Mouse (Mus musculus) kidney, postnatal 0 days (tissue): ENCODE data around the gene Plek2. TPM values are rescaled to one million over a fixed set of nuclear protein-coding genes. Genes with fewer than 3 reads are reported as not detected.

Experiments used
- ATAC-seq: fragments of 200-750 bp; cut with Nextera tagmentation; replicated peaks from 2 replicates; pipeline ENCODE4 v1.8.0; 2017; ENCODE audit warnings: low read depth, moderate number of reproducible peaks, moderate TSS enrichment, moderate library complexity; ENCODE audit not compliant: low FRiP score
- DNase-seq: peaks from one replicate; pipeline ENCODE4 v3.0.0-alpha.2; 2016; ENCODE audit warnings: low spot score
- H3K27ac ChIP-seq: fragments of 300-500 bp; sonication (generic); 2 replicates; pipeline ENCODE4 v1.5.1; 2014; ENCODE audit warnings: mild to moderate bottlenecking
- H3K27me3 ChIP-seq: fragments of 300-500 bp; sonication (generic); 2 replicates; pipeline ENCODE4 v1.6.1; 2014; ENCODE audit warnings: low read length, mixed read lengths; ENCODE audit not compliant: insufficient read depth
- H3K36me3 ChIP-seq: fragments of 300-500 bp; sonication (generic); 2 replicates; pipeline ENCODE4 v1.6.1; 2014; ENCODE audit warnings: low read length, mixed read lengths; ENCODE audit not compliant: insufficient read depth
- H3K4me1 ChIP-seq: fragments of 300-500 bp; sonication (generic); replicated peaks from 2 replicates; pipeline ENCODE4 v1.6.1; 2014; ENCODE audit warnings: antibody characterized with exemption, low read length, mixed read lengths; ENCODE audit not compliant: insufficient read depth
- H3K4me2 ChIP-seq: fragments of 300-500 bp; sonication (generic); 2 replicates; pipeline ENCODE4 v1.6.1; 2014; ENCODE audit warnings: mild to moderate bottlenecking, low read length, moderate library complexity, mixed read lengths
- H3K4me3 ChIP-seq: fragments of 300-500 bp; sonication (generic); replicated peaks from 2 replicates; pipeline ENCODE4 v1.5.1; 2014; ENCODE audit warnings: low read depth, low read length
- H3K9ac ChIP-seq: fragments of 300-500 bp; sonication (generic); 2 replicates; pipeline ENCODE4 v1.6.1; 2014; ENCODE audit warnings: low read depth, low read length
- H3K9me3 ChIP-seq: fragments of 300-500 bp; sonication (generic); replicated peaks from 2 replicates; pipeline ENCODE4 v1.6.1; 2016; ENCODE audit warnings: low read length, inconsistent platforms, mixed read lengths
- CTCF ChIP-seq: IDR thresholded peaks from 2 replicates; pipeline ENCODE4 v1.5.1; 2016; ENCODE audit warnings: antibody characterized with exemption, low read depth, mild to moderate bottlenecking, moderate library complexity
- WGBS: fragments of 180-500 bp; shearing (Covaris S2); extraction: QIAGEN DNeasy Blood & Tissue Kit; methylation state at CpG from one replicate; pipeline ENCODE4 v1.1.7; 2014; 5-methylcytosine and 5-hydroxymethylcytosine counted together
- polyA plus RNA-seq: library from polyadenylated mRNA; unstranded; fragments of >200 nt; fragmentation: Nextera tagmentation; extraction: Ambion mirVana; gene quantifications from 2 replicates; pipeline ENCODE4 v1.2.1, GENCODE M21; 2015

Plek2 gene
- polyA plus RNA-seq, 1 experiment from 2014 or later: 5.3 TPM

- H3K9ac ChIP-seq: no peak overlapping the region
- no peaks in the 10 kb centered on the region for H3K9me3 ChIP-seq
- no peak for DNase-seq
- H3K36me3 ChIP-seq: no peaks in the 10 kb centered on the region
- no peak overlapping the region for H3K27ac ChIP-seq
- no peak overlapping the region for H3K4me2 ChIP-seq
- H3K27me3 ChIP-seq: peaks cover 10% of the 10 kb centered on the region
- no peak for ATAC-seq
- H3K4me1 ChIP-seq: peaks cover 10% of the 10 kb centered on the region
- no peak for TF ChIP-seq CTCF
- no peak overlapping the region for H3K4me3 ChIP-seq
- WGBS: 90% methylated on average over 4 of the region's 4 CpGs
Observed at GRCm38 (mm10) chr12:78914458-78914857, 7.7 kb upstream of the Plek2 start.

GRCm38 (mm10) chr12:78911707-78912417 is 5.1 kb upstream of the Plek2 start:
- Histone ChIP-seq H3K9ac (peak overlapping the region; percentile 40; the same call in 1 of the 2 replicates), H3K27me3 (peaks cover 10% of the 10 kb centered on the region), H3K27ac (no peak overlapping the region)

GRCm38 (mm10) chr12:78910684-78911461 is 4.1 kb upstream of the Plek2 start:
- H3K9me3 ChIP-seq: no peaks in the 10 kb centered on the region
- DNase-seq: no peak
- no peak overlapping the region for H3K27ac ChIP-seq
- H3K36me3 ChIP-seq: no peaks in the 10 kb centered on the region
- 15% methylated on average over 16 of the region's 16 CpGs for WGBS
- peak overlapping the region; percentile 38 for H3K4me3 ChIP-seq
- peak overlapping the region; percentile 80 for H3K4me2 ChIP-seq
- H3K9ac ChIP-seq: 0 out of 2 replicates have a peak overlapping the region, but pooled peaks have one; percentile 40
- TF ChIP-seq CTCF: no peak
- ATAC-seq: no peak
- peaks cover 10% of the 10 kb centered on the region for H3K27me3 ChIP-seq
- H3K4me1 ChIP-seq: peaks cover 10% of the 10 kb centered on the region

More at GRCm38 (mm10) chr12:78911707-78912417, 5.1 kb upstream of the Plek2 start:
- WGBS: 2% methylated on average over 37 of the region's 37 CpGs
- DNase-seq: no peak
- Histone ChIP-seq H3K4me2 (peak overlapping the region; percentile 80), H3K4me3 (peak overlapping the region; percentile 38), H3K4me1 (peaks cover 10% of the 10 kb centered on the region), H3K9me3 (no peaks in the 10 kb centered on the region), H3K36me3 (no peaks in the 10 kb centered on the region)
- ATAC-seq: no peak
- no peak for TF ChIP-seq CTCF

- no peak overlapping the region for H3K27ac ChIP-seq
- H3K36me3 ChIP-seq: no peaks in the 10 kb centered on the region
- ATAC-seq (no peak), DNase-seq (no peak)
- H3K9ac ChIP-seq: no peak overlapping the region
- H3K27me3 ChIP-seq: peaks cover 10% of the 10 kb centered on the region
- TF ChIP-seq CTCF: no peak
- WGBS: 84% methylated on average over 6 of the region's 6 CpGs
- no peaks in the 10 kb centered on the region for H3K9me3 ChIP-seq
- no peak overlapping the region for H3K4me3 ChIP-seq
- H3K4me1 ChIP-seq: peaks cover 10% of the 10 kb centered on the region
- H3K4me2 ChIP-seq: no peak overlapping the region
Observed at GRCm38 (mm10) chr12:78908081-78908605, 1.4 kb upstream of the Plek2 start.

GRCm38 (mm10) chr12:78904499-78904898 is 2.3 kb downstream of the Plek2 start:
- no peak overlapping the region for H3K4me2 ChIP-seq
- no peaks in the 10 kb centered on the region for H3K9me3 ChIP-seq
- H3K27ac ChIP-seq: no peak overlapping the region
- DNase-seq (no peak), ATAC-seq (no peak)
- no peaks in the 10 kb centered on the region for H3K36me3 ChIP-seq
- H3K4me3 ChIP-seq: no peak overlapping the region
- WGBS: 79% methylated on average over 7 of the region's 7 CpGs
- H3K27me3 ChIP-seq: no peaks in the 10 kb centered on the region
- H3K9ac ChIP-seq: no peak overlapping the region
- TF ChIP-seq CTCF: no peak
- H3K4me1 ChIP-seq: no peaks in the 10 kb centered on the region

- ATAC-seq (no peak), DNase-seq (no peak)
- no peak for TF ChIP-seq CTCF
- H3K27ac ChIP-seq: no peak overlapping the region
- H3K9ac ChIP-seq: no peak overlapping the region
- no peaks in the 10 kb centered on the region for H3K9me3 ChIP-seq
- 90% methylated on average over 4 of the region's 4 CpGs for WGBS
- H3K36me3 ChIP-seq: no peaks in the 10 kb centered on the region
- H3K4me2 ChIP-seq: no peak overlapping the region
- no peak overlapping the region for H3K4me3 ChIP-seq
- no peaks in the 10 kb centered on the region for H3K27me3 ChIP-seq
- H3K4me1 ChIP-seq: no peaks in the 10 kb centered on the region
Observed at GRCm38 (mm10) chr12:78903313-78903712, 3.5 kb downstream of the Plek2 start.
